Mouse (Mus musculus) E14TG2a.4 (cell line): ENCODE results near the gene Sesn1.

ENCODE experiments used
- CTCF ChIP-seq: conservative IDR thresholded peaks from 2 replicates; pipeline ENCODE4 v1.5.1; 2014; ENCODE audit warnings: low read length
- POU5F1 ChIP-seq: IDR thresholded peaks from 2 replicates; pipeline ENCODE4 v1.6.1; 2014; ENCODE audit warnings: low read length, borderline replicate concordance

DNA sequence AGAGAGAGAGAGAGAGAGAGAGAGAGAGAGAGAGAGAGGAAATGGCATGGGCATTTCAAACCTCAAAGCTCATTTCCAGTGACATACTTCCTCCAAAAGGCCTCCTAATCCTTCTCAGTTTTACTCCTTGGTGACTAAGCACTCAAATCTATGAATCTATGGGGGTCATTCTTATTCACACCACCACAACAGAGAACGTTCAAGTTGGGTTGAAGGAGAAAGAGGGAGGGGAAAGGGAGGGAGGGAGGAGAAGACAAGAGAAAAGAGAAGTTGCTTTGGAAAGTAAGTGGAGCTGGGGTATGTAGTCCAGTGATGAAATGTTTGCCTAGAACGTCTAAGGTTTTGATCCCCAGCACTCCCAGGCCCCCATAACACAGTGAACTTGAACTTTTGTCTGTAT, 60.4 kb downstream of the Sesn1 start:
- TF ChIP-seq CTCF (no peak), POU5F1 (no peak)
